Mouse (Mus musculus): ENCODE measurements around the gene Nup153. TPM values are rescaled to one million over a fixed set of nuclear protein-coding genes. Genes with fewer than 3 reads are reported as not detected.

Gene Nup153
- polyA plus RNA-seq, 1 experiment from 2014 or later, result 19.1 TPM

- H3K9ac ChIP-seq (ENCODE audit: low read depth, low read length), result no peak overlapping the region
- H3K4me1 ChIP-seq (ENCODE audit: control insufficient read depth, insufficient read depth, low read length), result no peaks in the 10 kb centered on the region
- 98% methylated on average over 1 of the region's 1 CpGs for WGBS
- H3K36me3 ChIP-seq (ENCODE audit: control insufficient read depth, insufficient read depth, low read length), result peaks cover 6% of the 10 kb centered on the region; the same call in 1 of the 2 replicates
- no peak overlapping the region for H3K27ac ChIP-seq (ENCODE audit: low read length)
- H3K9me3 ChIP-seq (replicated peaks; ENCODE audit: control insufficient read depth, low read length, poor library complexity, severe bottlenecking), result no peaks in the 10 kb centered on the region
- no peak overlapping the region for H3K4me2 ChIP-seq (ENCODE audit: low read length)
- H3K4me3 ChIP-seq (ENCODE audit: low read depth, low read length), result no peak overlapping the region
- ATAC-seq, result no peak
- no peaks in the 10 kb centered on the region for H3K27me3 ChIP-seq (ENCODE audit: control insufficient read depth, insufficient read depth, low read depth, low read length)
Measured at GRCm38 (mm10) chr13:46695932-46696331, 31.8 kb downstream of the Nup153 start.

- Histone ChIP-seq H3K4me3 (ENCODE audit: low read depth, low read length) (no peak overlapping the region), H3K27ac (ENCODE audit: low read length) (no peak overlapping the region), H3K9ac (ENCODE audit: low read depth, low read length) (no peak overlapping the region), H3K4me1 (ENCODE audit: control insufficient read depth, insufficient read depth, low read length) (no peaks in the 10 kb centered on the region), H3K36me3 (ENCODE audit: control insufficient read depth, insufficient read depth, low read length) (peaks cover 7% of the 10 kb centered on the region; the same call in 1 of the 2 replicates), H3K4me2 (ENCODE audit: low read length) (no peak overlapping the region), H3K27me3 (ENCODE audit: control insufficient read depth, insufficient read depth, low read depth, low read length) (no peaks in the 10 kb centered on the region), H3K9me3 (replicated peaks; ENCODE audit: control insufficient read depth, low read length, poor library complexity, severe bottlenecking) (no peaks in the 10 kb centered on the region)
- ATAC-seq, result no peak
- 44% methylated on average over 1 of the region's 1 CpGs for WGBS
Measured at GRCm38 (mm10) chr13:46695296-46695908, 32.3 kb downstream of the Nup153 start.

GRCm38 (mm10) chr13:46690559-46691241 lies 37.0 kb downstream of the Nup153 start:
- peaks cover 14% of the 10 kb centered on the region; the same call in 1 of the 2 replicates for H3K36me3 ChIP-seq (ENCODE audit: control insufficient read depth, insufficient read depth, low read length)
- H3K27me3 ChIP-seq (ENCODE audit: control insufficient read depth, insufficient read depth, low read depth, low read length), result no peaks in the 10 kb centered on the region
- no peak overlapping the region for H3K4me3 ChIP-seq (ENCODE audit: low read depth, low read length)
- ATAC-seq, result no peak
- 92% methylated on average over 4 of the region's 4 CpGs for WGBS
- H3K4me2 ChIP-seq (ENCODE audit: low read length), result no peak overlapping the region
- no peaks in the 10 kb centered on the region for H3K4me1 ChIP-seq (ENCODE audit: control insufficient read depth, insufficient read depth, low read length)
- no peak overlapping the region for H3K27ac ChIP-seq (ENCODE audit: low read length)
- H3K9me3 ChIP-seq (replicated peaks; ENCODE audit: control insufficient read depth, low read length, poor library complexity, severe bottlenecking), result no peaks in the 10 kb centered on the region
- no peak overlapping the region for H3K9ac ChIP-seq (ENCODE audit: low read depth, low read length)

GRCm38 (mm10) chr13:46683370-46683769 lies 44.4 kb downstream of the Nup153 start:
- H3K36me3 ChIP-seq (ENCODE audit: control insufficient read depth, insufficient read depth, low read length), result peaks cover 19% of the 10 kb centered on the region; the same call in 1 of the 2 replicates
- 93% methylated on average over 1 of the region's 1 CpGs for WGBS
- no peak overlapping the region for H3K27ac ChIP-seq (ENCODE audit: low read length)
- H3K9me3 ChIP-seq (replicated peaks; ENCODE audit: control insufficient read depth, low read length, poor library complexity, severe bottlenecking), result no peaks in the 10 kb centered on the region
- no peak overlapping the region for H3K9ac ChIP-seq (ENCODE audit: low read depth, low read length)
- H3K4me3 ChIP-seq (ENCODE audit: low read depth, low read length), result no peak overlapping the region
- no peaks in the 10 kb centered on the region for H3K4me1 ChIP-seq (ENCODE audit: control insufficient read depth, insufficient read depth, low read length)
- ATAC-seq, result no peak
- no peaks in the 10 kb centered on the region for H3K27me3 ChIP-seq (ENCODE audit: control insufficient read depth, insufficient read depth, low read depth, low read length)
- no peak overlapping the region for H3K4me2 ChIP-seq (ENCODE audit: low read length)

GRCm38 (mm10) chr13:46682921-46683320 lies 44.8 kb downstream of the Nup153 start:
- H3K36me3 ChIP-seq (ENCODE audit: control insufficient read depth, insufficient read depth, low read length), result peaks cover 19% of the 10 kb centered on the region; the same call in 1 of the 2 replicates
- 88% methylated on average over 2 of the region's 2 CpGs for WGBS
- H3K9me3 ChIP-seq (replicated peaks; ENCODE audit: control insufficient read depth, low read length, poor library complexity, severe bottlenecking), result no peaks in the 10 kb centered on the region
- no peak overlapping the region for H3K4me2 ChIP-seq (ENCODE audit: low read length)
- H3K4me3 ChIP-seq (ENCODE audit: low read depth, low read length), result no peak overlapping the region
- ATAC-seq, result no peak
- H3K4me1 ChIP-seq (ENCODE audit: control insufficient read depth, insufficient read depth, low read length), result no peaks in the 10 kb centered on the region
- H3K27ac ChIP-seq (ENCODE audit: low read length), result no peak overlapping the region
- H3K9ac ChIP-seq (ENCODE audit: low read depth, low read length), result no peak overlapping the region
- no peaks in the 10 kb centered on the region for H3K27me3 ChIP-seq (ENCODE audit: control insufficient read depth, insufficient read depth, low read depth, low read length)

- Histone ChIP-seq H3K27me3 (ENCODE audit: control insufficient read depth, insufficient read depth, low read depth, low read length) (no peaks in the 10 kb centered on the region), H3K4me1 (ENCODE audit: control insufficient read depth, insufficient read depth, low read length) (no peaks in the 10 kb centered on the region), H3K27ac (ENCODE audit: low read length) (no peak overlapping the region), H3K36me3 (ENCODE audit: control insufficient read depth, insufficient read depth, low read length) (peaks cover 14% of the 10 kb centered on the region; the same call in 1 of the 2 replicates), H3K9ac (ENCODE audit: low read depth, low read length) (no peak overlapping the region), H3K4me3 (ENCODE audit: low read depth, low read length) (no peak overlapping the region), H3K9me3 (replicated peaks; ENCODE audit: control insufficient read depth, low read length, poor library complexity, severe bottlenecking) (no peaks in the 10 kb centered on the region), H3K4me2 (ENCODE audit: low read length) (no peak overlapping the region)
- no peak for ATAC-seq
- 92% methylated on average over 4 of the region's 4 CpGs for WGBS
Measured at GRCm38 (mm10) chr13:46677721-46678120, 50.0 kb downstream of the Nup153 start.

GRCm38 (mm10) chr13:46674601-46675000 lies 53.1 kb downstream of the Nup153 start:
- Histone ChIP-seq H3K4me1 (ENCODE audit: control insufficient read depth, insufficient read depth, low read length) (peaks cover 17% of the 10 kb centered on the region), H3K9ac (ENCODE audit: low read depth, low read length) (no peak overlapping the region), H3K27me3 (ENCODE audit: control insufficient read depth, insufficient read depth, low read depth, low read length) (no peaks in the 10 kb centered on the region), H3K4me2 (ENCODE audit: low read length) (no peak overlapping the region), H3K27ac (ENCODE audit: low read length) (no peak overlapping the region), H3K9me3 (replicated peaks; ENCODE audit: control insufficient read depth, low read length, poor library complexity, severe bottlenecking) (no peaks in the 10 kb centered on the region), H3K4me3 (ENCODE audit: low read depth, low read length) (no peak overlapping the region), H3K36me3 (ENCODE audit: control insufficient read depth, insufficient read depth, low read length) (peaks cover 12% of the 10 kb centered on the region)
- no peak for ATAC-seq
- WGBS, result 90% methylated on average over 2 of the region's 2 CpGs

- 58% methylated on average over 9 of the region's 9 CpGs for WGBS
- Histone ChIP-seq H3K4me3 (ENCODE audit: low read depth, low read length) (peak overlapping the region; percentile 94), H3K27ac (ENCODE audit: low read length) (no peak overlapping the region), H3K4me2 (ENCODE audit: low read length) (peak overlapping the region; percentile 72), H3K36me3 (ENCODE audit: control insufficient read depth, insufficient read depth, low read length) (peaks cover 9% of the 10 kb centered on the region), H3K27me3 (ENCODE audit: control insufficient read depth, insufficient read depth, low read depth, low read length) (no peaks in the 10 kb centered on the region), H3K9me3 (replicated peaks; ENCODE audit: control insufficient read depth, low read length, poor library complexity, severe bottlenecking) (no peaks in the 10 kb centered on the region), H3K9ac (ENCODE audit: low read depth, low read length) (peak overlapping the region; percentile 96), H3K4me1 (ENCODE audit: control insufficient read depth, insufficient read depth, low read length) (peaks cover 17% of the 10 kb centered on the region)
- ATAC-seq, result no peak
Measured at GRCm38 (mm10) chr13:46670514-46670913, 57.2 kb downstream of the Nup153 start.

GRCm38 (mm10) chr13:46669620-46670271 lies 58.0 kb downstream of the Nup153 start:
- Histone ChIP-seq H3K36me3 (ENCODE audit: control insufficient read depth, insufficient read depth, low read length) (peaks cover 9% of the 10 kb centered on the region; the same call in 1 of the 2 replicates), H3K4me3 (ENCODE audit: low read depth, low read length) (peak overlapping the region; percentile 94), H3K4me1 (ENCODE audit: control insufficient read depth, insufficient read depth, low read length) (peaks cover 17% of the 10 kb centered on the region), H3K9ac (ENCODE audit: low read depth, low read length) (peak overlapping the region; percentile 96), H3K27me3 (ENCODE audit: control insufficient read depth, insufficient read depth, low read depth, low read length) (no peaks in the 10 kb centered on the region), H3K4me2 (ENCODE audit: low read length) (peak overlapping the region; percentile 72), H3K27ac (ENCODE audit: low read length) (peak overlapping the region; percentile 88), H3K9me3 (replicated peaks; ENCODE audit: control insufficient read depth, low read length, poor library complexity, severe bottlenecking) (no peaks in the 10 kb centered on the region)
- ATAC-seq, result peak; percentile 72
- whole genome bisulfite sequencing, result under 1% methylated on average over 80 of the region's 96 CpGs
